8 mouse cellular contexts compared by ENCODE assay signal in genomic region chr3:69908074-69908473, GRCm38 (mm10). TPM values are rescaled to one million over a fixed set of nuclear protein-coding genes. Genes with fewer than 3 reads are reported as not detected.
DNase-seq lines count a peak whose midpoint lies in the region; ATAC-seq and TF ChIP-seq lines count a peak whose summit lies in the region.

No protein-coding gene starts in this region.

- DNase-seq in liver, adult 2 months (ENCODE audit: extremely low read depth, low read depth, low spot score) = peak; percentile 24
- peak; percentile 43 for DNase-seq in R1 (ENCODE audit: low read depth, low spot score)
- DNase-seq in forelimb bud, embryonic 11.5 days (ENCODE audit: low read depth, low spot score) = peak; percentile 68
- DNase-seq in heart, postnatal 36 days = no peak
- no peak for DNase-seq in urinary bladder, postnatal 14 days (ENCODE audit: low spot score)

- H3K4me2 ChIP-seq in liver, embryonic 12.5 days = no peak overlapping the region
- H3K4me2 ChIP-seq in neural tube, embryonic 15.5 days = no peak overlapping the region
- H3K4me2 ChIP-seq in kidney, embryonic 15.5 days = no peak overlapping the region

- no peak overlapping the region for H3K9ac ChIP-seq in liver, adult 2 months (ENCODE audit: low read depth, low read length)
- H3K9ac ChIP-seq in liver, embryonic 12.5 days = no peak overlapping the region
- H3K9ac ChIP-seq in neural tube, embryonic 15.5 days (replicated peaks) = no peak overlapping the region
- no peak overlapping the region for H3K9ac ChIP-seq in kidney, embryonic 15.5 days

- no peak for TF ChIP-seq POLR2A in liver, adult 2 months (IDR thresholded peaks at IDR 0.05; ENCODE audit: extremely low read depth, insufficient read depth, low read length)

- intact Hi-C loops in heart, postnatal 36 days (cut with DNase I) = loop anchor here (1.0 to 5.0 kb wide), 2 partner anchors 152 to 671 kb away; no protein-coding TSS in a partner anchor

- 48% methylated on average over 4 of the region's 4 CpGs for WGBS in liver, adult 2 months
- 44% methylated on average over 4 of the region's 4 CpGs for WGBS in liver, embryonic 12.5 days (ENCODE audit: insufficient replicate concordance)
- WGBS in neural tube, embryonic 15.5 days = 67% methylated on average over 4 of the region's 4 CpGs
- WGBS in kidney, embryonic 15.5 days = 55% methylated on average over 4 of the region's 4 CpGs

- H3K4me3 ChIP-seq in liver, adult 2 months (ENCODE audit: insufficient read depth, low read depth, low read length) = no peak overlapping the region
- H3K4me3 ChIP-seq in liver, embryonic 12.5 days = no peak overlapping the region
- no peak overlapping the region for H3K4me3 ChIP-seq in neural tube, embryonic 15.5 days (replicated peaks)
- no peak overlapping the region for H3K4me3 ChIP-seq in kidney, embryonic 15.5 days (replicated peaks)

- ATAC-seq in liver, embryonic 12.5 days = no peak
- peak; percentile 59; the same call in 1 of the 2 replicates for ATAC-seq in neural tube, embryonic 15.5 days (ENCODE audit: low FRiP score)
- ATAC-seq in kidney, embryonic 15.5 days (replicated peaks; ENCODE audit: low FRiP score) = no peak

- 0 out of 2 replicates have a peak, but pooled peaks have one; percentile 15 for TF ChIP-seq CTCF in liver, adult 2 months (IDR thresholded peaks at IDR 0.05; ENCODE audit: low read depth, low read length)

- H3K36me3 ChIP-seq in liver, adult 2 months (ENCODE audit: control insufficient read depth, insufficient read depth, low read length) = no peaks in the 10 kb centered on the region
- no peaks in the 10 kb centered on the region for H3K36me3 ChIP-seq in liver, embryonic 12.5 days
- no peaks in the 10 kb centered on the region for H3K36me3 ChIP-seq in neural tube, embryonic 15.5 days
- no peaks in the 10 kb centered on the region for H3K36me3 ChIP-seq in kidney, embryonic 15.5 days

- H3K79me2 ChIP-seq in liver, adult 2 months (ENCODE audit: control insufficient read depth, insufficient read depth, low read length) = no peaks in the 10 kb centered on the region

- no peaks in the 10 kb centered on the region for H3K27me3 ChIP-seq in liver, adult 2 months (ENCODE audit: control insufficient read depth, insufficient read depth, low read length)
- H3K27me3 ChIP-seq in liver, embryonic 12.5 days (replicated peaks) = no peaks in the 10 kb centered on the region
- no peaks in the 10 kb centered on the region for H3K27me3 ChIP-seq in neural tube, embryonic 15.5 days (replicated peaks)
- no peaks in the 10 kb centered on the region for H3K27me3 ChIP-seq in kidney, embryonic 15.5 days

- no peaks in the 10 kb centered on the region for H3K9me3 ChIP-seq in liver, embryonic 12.5 days (replicated peaks)
- H3K9me3 ChIP-seq in neural tube, embryonic 15.5 days (replicated peaks) = no peaks in the 10 kb centered on the region
- H3K9me3 ChIP-seq in kidney, embryonic 15.5 days (replicated peaks) = no peaks in the 10 kb centered on the region

- H3K27ac ChIP-seq in liver, adult 2 months (replicated peaks; ENCODE audit: insufficient read depth, low read depth, low read length) = no peak overlapping the region
- no peak overlapping the region for H3K27ac ChIP-seq in liver, embryonic 12.5 days
- H3K27ac ChIP-seq in neural tube, embryonic 15.5 days (replicated peaks) = no peak overlapping the region
- no peak overlapping the region for H3K27ac ChIP-seq in kidney, embryonic 15.5 days

- no peaks in the 10 kb centered on the region for H3K4me1 ChIP-seq in liver, adult 2 months (ENCODE audit: control insufficient read depth, insufficient read depth, low read length)
- H3K4me1 ChIP-seq in liver, embryonic 12.5 days = no peaks in the 10 kb centered on the region
- no peaks in the 10 kb centered on the region for H3K4me1 ChIP-seq in neural tube, embryonic 15.5 days
- peaks cover 5% of the 10 kb centered on the region for H3K4me1 ChIP-seq in kidney, embryonic 15.5 days

RNA-seq across cellular contexts. Expression of gene Sptssb, which starts 48.3 kb away (rescaled TPM):
- 0.18 and 0.20 TPM in 2 replicates for total RNA-seq in liver, adult 2 months (2014; rRNA removed)
- 0.64 TPM in 1 of 2 replicates, not detected in the other for polyA plus RNA-seq in liver, adult 2 months (2012; rRNA removed)
- 1.2 and 1.7 TPM in 2 replicates for polyA plus RNA-seq in liver, embryonic 12.5 days (2016; fragmentation: Nextera tagmentation; extraction: Ambion mirVana)
- 1.8 and 12.7 TPM in 2 replicates for polyA plus RNA-seq in neural tube, embryonic 15.5 days (2015; fragmentation: Nextera tagmentation; extraction: Ambion mirVana)
- not detected for total RNA-seq in heart, postnatal 36 days (2021)
- polyA plus RNA-seq in kidney, embryonic 15.5 days (2015; fragmentation: Nextera tagmentation; extraction: Ambion mirVana) = 1.8 and 2.5 TPM in 2 replicates

Comparison
In these comparisons a context has a peak if more than half of its experiments do, and no peak if none do; other contexts are left out.
1. DNase-seq: peak in liver, adult 2 months (single experiment), R1 (single experiment) and forelimb bud, embryonic 11.5 days (single experiment); none in heart, postnatal 36 days (0 of 2) and urinary bladder, postnatal 14 days (single experiment).